Comparison of ENCODE assay signal across 8 mouse cellular contexts in genomic region chr6:83795492-83795900, GRCm38 (mm10). TPM values are rescaled to one million over a fixed set of nuclear protein-coding genes. Genes with fewer than 3 reads are reported as not detected.
DNase-seq lines count a peak whose midpoint lies in the region; ATAC-seq and TF ChIP-seq lines count a peak whose summit lies in the region.
"Had no signal": no experiment of that assay in that cellular context is flagged by ENCODE, and none has a peak within 500 bp of the region (broad histone marks: within the 10 kb centered on the region; RNA-seq: fewer than 3 reads in every experiment).

No protein-coding gene starts in this region.

- DNase-seq in urinary bladder, postnatal 36 days (ENCODE audit: low spot score in 2 of 2), result peak; percentile 52 to 66
- no peak for DNase-seq in urinary bladder, adult 2 months (ENCODE audit: low spot score)
- DNase-seq in hindbrain, postnatal 0 days (ENCODE audit: low spot score), result peak; percentile 74
- DNase-seq in limb, embryonic 14.5 days (ENCODE audit: low spot score), result peak; percentile 41

- peaks cover 11% of the 10 kb centered on the region; the same call in 1 of the 2 replicates for H3K36me3 ChIP-seq in embryonic facial prominence, embryonic 12.5 days
- peaks cover 6% of the 10 kb centered on the region; the same call in 1 of the 2 replicates for H3K36me3 ChIP-seq in hindbrain, postnatal 0 days (ENCODE audit: insufficient read depth, low read length)
- H3K36me3 ChIP-seq in limb, embryonic 14.5 days (ENCODE audit: control insufficient read depth, insufficient read depth, low read length), result peaks cover 10% of the 10 kb centered on the region
- peaks cover 18% of the 10 kb centered on the region for H3K36me3 ChIP-seq in midbrain, embryonic 13.5 days

- H3K4me2 ChIP-seq in embryonic facial prominence, embryonic 12.5 days (replicated peaks), result peak overlapping the region; percentile 61
- peak overlapping the region; percentile 94 for H3K4me2 ChIP-seq in hindbrain, postnatal 0 days (ENCODE audit: low read depth, low read length)
- peak overlapping the region; percentile 77 for H3K4me2 ChIP-seq in limb, embryonic 14.5 days (replicated peaks; ENCODE audit: low read depth, low read length, severe bottlenecking)
- peak overlapping the region; percentile 74 for H3K4me2 ChIP-seq in midbrain, embryonic 13.5 days (replicated peaks)

- no peak for TF ChIP-seq CTCF in hindbrain, postnatal 0 days (IDR thresholded peaks at IDR 0.05; ENCODE audit: low read depth)

- peak overlapping the region; percentile 71 for H3K9ac ChIP-seq in embryonic facial prominence, embryonic 12.5 days
- H3K9ac ChIP-seq in hindbrain, postnatal 0 days (replicated peaks; ENCODE audit: low read length), result peak overlapping the region; percentile 90
- peak overlapping the region; percentile 74 for H3K9ac ChIP-seq in limb, embryonic 14.5 days (ENCODE audit: low read depth, low read length, severe bottlenecking)
- H3K9ac ChIP-seq in midbrain, embryonic 13.5 days (replicated peaks), result peak overlapping the region; percentile 81

- H3K4me1 ChIP-seq in embryonic facial prominence, embryonic 12.5 days, result peaks cover 4% of the 10 kb centered on the region
- H3K4me1 ChIP-seq in hindbrain, postnatal 0 days (ENCODE audit: insufficient read depth, low read length), result peaks cover 9% of the 10 kb centered on the region; the same call in 1 of the 2 replicates
- H3K4me1 ChIP-seq in limb, embryonic 14.5 days (ENCODE audit: control insufficient read depth, insufficient read depth, low read length), result 0 out of 2 replicates have a peak, but pooled peaks cover 5% of the 10 kb centered on the region
- H3K4me1 ChIP-seq in midbrain, embryonic 13.5 days (replicated peaks), result peaks cover 22% of the 10 kb centered on the region

- TF ChIP-seq POLR2A in limb, embryonic 14.5 days (IDR thresholded peaks at IDR 0.05; ENCODE audit: borderline replicate concordance, extremely low read depth, insufficient read depth, insufficient read length), result no peak

- peak overlapping the region; percentile 87 for H3K27ac ChIP-seq in embryonic facial prominence, embryonic 12.5 days
- peak overlapping the region; percentile 95 for H3K27ac ChIP-seq in hindbrain, postnatal 0 days
- H3K27ac ChIP-seq in limb, embryonic 14.5 days (replicated peaks; ENCODE audit: low read depth, low read length), result peak overlapping the region; percentile 90
- peak overlapping the region; percentile 92 for H3K27ac ChIP-seq in midbrain, embryonic 13.5 days

- no peaks in the 10 kb centered on the region for H3K9me3 ChIP-seq in embryonic facial prominence, embryonic 12.5 days
- H3K9me3 ChIP-seq in hindbrain, postnatal 0 days (ENCODE audit: low read length), result no peaks in the 10 kb centered on the region
- no peaks in the 10 kb centered on the region for H3K9me3 ChIP-seq in limb, embryonic 14.5 days (ENCODE audit: control insufficient read depth, low read length)
- no peaks in the 10 kb centered on the region for H3K9me3 ChIP-seq in midbrain, embryonic 13.5 days

- peak overlapping the region; percentile 69 for H3K4me3 ChIP-seq in embryonic facial prominence, embryonic 12.5 days
- peak overlapping the region; percentile 81 for H3K4me3 ChIP-seq in hindbrain, postnatal 0 days (ENCODE audit: low read length)
- peak overlapping the region; percentile 73 for H3K4me3 ChIP-seq in limb, embryonic 14.5 days (replicated peaks; ENCODE audit: low read length)
- H3K4me3 ChIP-seq in midbrain, embryonic 13.5 days (replicated peaks), result peak overlapping the region; percentile 68

- 14% methylated on average over 13 of the region's 13 CpGs for WGBS in embryonic facial prominence, embryonic 12.5 days
- WGBS in hindbrain, postnatal 0 days, result 7% methylated on average over 13 of the region's 13 CpGs
- WGBS in limb, embryonic 14.5 days, result 11% methylated on average over 13 of the region's 13 CpGs
- 16% methylated on average over 13 of the region's 13 CpGs for WGBS in midbrain, embryonic 13.5 days

- peak; percentile 41; the same call in 1 of the 2 replicates for ATAC-seq in embryonic facial prominence, embryonic 12.5 days (ENCODE audit: insufficient number of reproducible peaks, insufficient read depth, low FRiP score, low TSS enrichment)
- ATAC-seq in hindbrain, postnatal 0 days, result peak; percentile 22; the same call in 1 of the 2 replicates
- ATAC-seq in limb, embryonic 14.5 days (ENCODE audit: low FRiP score, low read depth), result 0 out of 2 replicates have a peak, but pooled peaks have one; percentile 4
- ATAC-seq in midbrain, embryonic 13.5 days, result peak; percentile 51
- ATAC-seq in cerebellum, adult (ENCODE audit: insufficient number of reproducible peaks, low FRiP score, low TSS enrichment), result no peak

- H3K27me3 ChIP-seq in embryonic facial prominence, embryonic 12.5 days, result no peaks in the 10 kb centered on the region
- H3K27me3 ChIP-seq in hindbrain, postnatal 0 days (ENCODE audit: insufficient read depth, low read length), result no peaks in the 10 kb centered on the region
- H3K27me3 ChIP-seq in limb, embryonic 14.5 days (ENCODE audit: control insufficient read depth, insufficient read depth, low read length), result no peaks in the 10 kb centered on the region
- H3K27me3 ChIP-seq in midbrain, embryonic 13.5 days, result 0 out of 2 replicates have a peak, but pooled peaks cover 7% of the 10 kb centered on the region

RNA-seq across cellular contexts. Expression of gene Nagk, which starts 0.7 kb away (rescaled TPM):
- polyA plus RNA-seq in urinary bladder, adult 2 months (2012; rRNA removed), result 40.8 and 50.9 TPM in 2 replicates
- polyA plus RNA-seq in embryonic facial prominence, embryonic 12.5 days (2016; fragmentation: Nextera tagmentation; extraction: Ambion mirVana), result 50.7 and 53.5 TPM in 2 replicates
- 58.1 and 70.0 TPM in 2 replicates for total RNA-seq in hindbrain, postnatal 0 days (2014; rRNA removed)
- 92.0 and 103 TPM in 2 replicates for polyA plus RNA-seq in hindbrain, postnatal 0 days (2015; fragmentation: Nextera tagmentation; extraction: Ambion mirVana)
- 37.6 and 38.7 TPM in 2 replicates for polyA plus RNA-seq in limb, embryonic 14.5 days (2012; rRNA removed)
- 57.5 and 59.9 TPM in 2 replicates for polyA plus RNA-seq in limb, embryonic 14.5 days (2014; fragmentation: Nextera tagmentation; extraction: Ambion mirVana)
- polyA plus RNA-seq in midbrain, embryonic 13.5 days (2015; fragmentation: Nextera tagmentation; extraction: Ambion mirVana), result 85.3 and 88.1 TPM in 2 replicates

RNA-seq across cellular contexts. Expression of gene Tex261, which starts 19.9 kb away (rescaled TPM):
- polyA plus RNA-seq in urinary bladder, adult 2 months (2012; rRNA removed), result 52.7 and 56.9 TPM in 2 replicates
- 81.3 and 83.6 TPM in 2 replicates for polyA plus RNA-seq in embryonic facial prominence, embryonic 12.5 days (2016; fragmentation: Nextera tagmentation; extraction: Ambion mirVana)
- total RNA-seq in hindbrain, postnatal 0 days (2014; rRNA removed), result 44.5 and 56.6 TPM in 2 replicates
- polyA plus RNA-seq in hindbrain, postnatal 0 days (2015; fragmentation: Nextera tagmentation; extraction: Ambion mirVana), result 78.3 and 81.1 TPM in 2 replicates
- polyA plus RNA-seq in limb, embryonic 14.5 days (2012; rRNA removed), result 77.4 and 108 TPM in 2 replicates
- 90.2 and 90.4 TPM in 2 replicates for polyA plus RNA-seq in limb, embryonic 14.5 days (2014; fragmentation: Nextera tagmentation; extraction: Ambion mirVana)
- polyA plus RNA-seq in midbrain, embryonic 13.5 days (2015; fragmentation: Nextera tagmentation; extraction: Ambion mirVana), result 61.7 and 64.4 TPM in 2 replicates

RNA-seq across cellular contexts. Expression of gene Ankrd53, which starts 33.1 kb away (rescaled TPM):
- not detected in 2 replicates for polyA plus RNA-seq in urinary bladder, adult 2 months (2012; rRNA removed)
- 0.27 and 0.32 TPM in 2 replicates for polyA plus RNA-seq in embryonic facial prominence, embryonic 12.5 days (2016; fragmentation: Nextera tagmentation; extraction: Ambion mirVana)
- total RNA-seq in hindbrain, postnatal 0 days (2014; rRNA removed), result not detected in 2 replicates
- 0.10 TPM in 1 of 2 replicates, not detected in the other for polyA plus RNA-seq in hindbrain, postnatal 0 days (2015; fragmentation: Nextera tagmentation; extraction: Ambion mirVana)
- polyA plus RNA-seq in limb, embryonic 14.5 days (2012; rRNA removed), result not detected in 2 replicates
- not detected in 2 replicates for polyA plus RNA-seq in limb, embryonic 14.5 days (2014; fragmentation: Nextera tagmentation; extraction: Ambion mirVana)
- 0.17 and 0.21 TPM in 2 replicates for polyA plus RNA-seq in midbrain, embryonic 13.5 days (2015; fragmentation: Nextera tagmentation; extraction: Ambion mirVana)
- total RNA-seq: layer of hippocampus, postnatal 10 days had no signal

RNA-seq across cellular contexts. Expression of gene Paip2b, which starts 36.0 kb away (rescaled TPM):
- 22.8 and 23.1 TPM in 2 replicates for polyA plus RNA-seq in urinary bladder, adult 2 months (2012; rRNA removed)
- 19.3 and 20.0 TPM in 2 replicates for polyA plus RNA-seq in embryonic facial prominence, embryonic 12.5 days (2016; fragmentation: Nextera tagmentation; extraction: Ambion mirVana)
- total RNA-seq in hindbrain, postnatal 0 days (2014; rRNA removed), result 45.3 and 46.9 TPM in 2 replicates
- 27.9 and 30.8 TPM in 2 replicates for polyA plus RNA-seq in hindbrain, postnatal 0 days (2015; fragmentation: Nextera tagmentation; extraction: Ambion mirVana)
- 33.5 and 36.3 TPM in 2 replicates for polyA plus RNA-seq in limb, embryonic 14.5 days (2012; rRNA removed)
- polyA plus RNA-seq in limb, embryonic 14.5 days (2014; fragmentation: Nextera tagmentation; extraction: Ambion mirVana), result 18.2 and 19.0 TPM in 2 replicates
- polyA plus RNA-seq in midbrain, embryonic 13.5 days (2015; fragmentation: Nextera tagmentation; extraction: Ambion mirVana), result 29.7 and 35.8 TPM in 2 replicates

RNA-seq across cellular contexts. Expression of gene Atp6v1b1, which starts 52.7 kb away (rescaled TPM):
- not detected in 2 replicates for polyA plus RNA-seq in urinary bladder, adult 2 months (2012; rRNA removed)
- 0.31 and 0.33 TPM in 2 replicates for polyA plus RNA-seq in embryonic facial prominence, embryonic 12.5 days (2016; fragmentation: Nextera tagmentation; extraction: Ambion mirVana)
- total RNA-seq in hindbrain, postnatal 0 days (2014; rRNA removed), result not detected in 2 replicates
- polyA plus RNA-seq in hindbrain, postnatal 0 days (2015; fragmentation: Nextera tagmentation; extraction: Ambion mirVana), result not detected in 2 replicates
- polyA plus RNA-seq in limb, embryonic 14.5 days (2012; rRNA removed), result 0.05 TPM in 2 replicates
- not detected in 2 replicates for polyA plus RNA-seq in limb, embryonic 14.5 days (2014; fragmentation: Nextera tagmentation; extraction: Ambion mirVana)
- polyA plus RNA-seq in midbrain, embryonic 13.5 days (2015; fragmentation: Nextera tagmentation; extraction: Ambion mirVana), result not detected in 2 replicates
